Comparison of ENCODE assay signal across 8 mouse cellular contexts in the genomic region with DNA sequence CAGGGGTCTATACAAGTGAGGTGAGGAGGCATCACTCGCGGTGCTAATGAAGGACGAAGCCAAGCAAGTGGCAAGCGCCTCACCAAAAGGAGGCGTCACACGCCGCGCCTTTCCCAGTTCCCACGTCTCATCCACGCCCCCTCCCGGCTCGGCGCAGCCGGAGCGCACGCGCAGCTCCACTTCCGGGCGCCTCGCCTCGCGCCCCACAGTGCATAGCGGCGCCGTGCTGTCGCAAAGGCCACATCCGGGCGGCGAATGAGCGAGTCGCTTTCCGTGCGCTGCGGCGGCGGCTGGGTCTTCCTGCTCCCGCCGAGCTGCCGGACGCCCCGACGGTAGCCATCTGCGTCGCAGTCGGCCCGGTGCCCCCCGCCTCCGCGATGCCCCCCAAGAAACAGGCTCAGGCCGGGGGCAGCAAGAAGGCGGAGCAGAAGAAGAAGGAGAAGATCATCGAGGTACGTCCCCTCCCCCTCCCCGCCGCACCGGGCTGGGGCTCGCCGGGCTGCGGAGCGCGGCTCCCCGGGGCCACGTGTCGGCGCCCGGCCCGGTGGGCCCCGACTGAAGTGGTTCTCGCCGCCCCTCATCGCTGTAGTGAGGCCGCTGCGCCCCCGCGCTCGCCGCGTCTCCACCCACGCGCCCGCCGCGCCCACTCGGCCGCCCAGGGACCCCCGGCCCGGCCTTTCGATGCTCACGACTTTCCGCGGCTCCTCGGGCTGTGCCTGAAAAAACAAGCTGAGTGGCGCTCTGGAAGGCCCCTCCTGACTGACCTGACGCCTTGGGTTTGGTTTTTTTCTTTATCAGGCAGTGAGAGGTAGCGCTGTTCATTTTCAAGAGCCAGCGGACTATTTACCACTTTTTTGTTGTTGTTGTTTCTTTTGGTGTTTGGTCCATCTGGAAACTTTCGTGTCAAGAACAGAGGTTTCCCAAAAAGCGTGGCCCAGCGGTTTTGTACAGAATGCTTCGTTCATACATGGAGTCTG. TPM values are rescaled to one million over a fixed set of nuclear protein-coding genes. Genes with fewer than 3 reads are reported as not detected.
DNase-seq lines count a peak whose midpoint lies in the region; ATAC-seq and TF ChIP-seq lines count a peak whose summit lies in the region.

A gene (plus strand): TSS at position 160 of the 977 bp plus-strand sequence.

- H3K9ac ChIP-seq in kidney, embryonic 14.5 days (ENCODE audit: low read depth, low read length), result peak within 1 kb of the TSS; percentile 95
- H3K9ac ChIP-seq in limb, embryonic 15.5 days, result peak within 1 kb of the TSS; percentile 95

- H3K4me3 ChIP-seq in bone marrow macrophage, adult 2 months (ENCODE audit: insufficient read depth, low read length), result peak within 1 kb of the TSS; percentile 83
- H3K4me3 ChIP-seq in embryonic fibroblast, embryonic 13.5 days (ENCODE audit: insufficient read depth, low read length), result peak within 1 kb of the TSS; percentile 100
- peak within 1 kb of the TSS; percentile 98 for H3K4me3 ChIP-seq in kidney, embryonic 14.5 days (ENCODE audit: low read length)
- peak within 1 kb of the TSS; percentile 98 for H3K4me3 ChIP-seq in limb, embryonic 15.5 days

- H3K27me3 ChIP-seq in kidney, embryonic 14.5 days (ENCODE audit: control insufficient read depth, insufficient read depth, low read length), result no peaks in the 10 kb centered on the region
- H3K27me3 ChIP-seq in limb, embryonic 15.5 days, result no peaks in the 10 kb centered on the region

- no peaks in the 10 kb centered on the region for H3K36me3 ChIP-seq in kidney, embryonic 14.5 days (ENCODE audit: control insufficient read depth, insufficient read depth, low read length)
- no peaks in the 10 kb centered on the region for H3K36me3 ChIP-seq in limb, embryonic 15.5 days

- peak within 1 kb of the TSS; percentile 49 for H3K4me2 ChIP-seq in kidney, embryonic 14.5 days (replicated peaks; ENCODE audit: low read depth, low read length)
- peak within 1 kb of the TSS; percentile 65 for H3K4me2 ChIP-seq in limb, embryonic 15.5 days

- ATAC-seq in kidney, embryonic 14.5 days (ENCODE audit: low FRiP score, low TSS enrichment), result peak; percentile 100
- peak; percentile 98 for ATAC-seq in limb, embryonic 15.5 days (ENCODE audit: insufficient number of reproducible peaks, low FRiP score, low TSS enrichment, low read depth)

- peak within 1 kb of the TSS; percentile 58 for H3K27ac ChIP-seq in bone marrow macrophage, adult 2 months (ENCODE audit: insufficient read depth, low read depth, low read length)
- peak within 1 kb of the TSS; percentile 43; the same call in 1 of the 2 replicates for H3K27ac ChIP-seq in embryonic fibroblast, embryonic 13.5 days (ENCODE audit: insufficient read depth, low read length)
- H3K27ac ChIP-seq in kidney, embryonic 14.5 days (ENCODE audit: low read depth, low read length), result peak within 1 kb of the TSS; percentile 79
- H3K27ac ChIP-seq in limb, embryonic 15.5 days, result peak within 1 kb of the TSS; percentile 88

- under 1% methylated on average over 91 of the region's 100 CpGs for WGBS in kidney, embryonic 14.5 days
- WGBS in limb, embryonic 15.5 days, result under 1% methylated on average over 99 of the region's 100 CpGs

- TF ChIP-seq CTCF in bone marrow macrophage, adult 2 months (IDR thresholded peaks at IDR 0.05; ENCODE audit: low read depth, low read length), result 0 out of 2 replicates have a peak, but pooled peaks have one; percentile 22
- peak; percentile 63; the same call in 1 of the 2 replicates for TF ChIP-seq CTCF in embryonic fibroblast, embryonic 13.5 days (IDR thresholded peaks at IDR 0.05; ENCODE audit: borderline replicate concordance, insufficient read depth, low read length)

- H3K9me3 ChIP-seq in kidney, embryonic 14.5 days (ENCODE audit: control insufficient read depth, low read length), result no peaks in the 10 kb centered on the region
- H3K9me3 ChIP-seq in limb, embryonic 15.5 days, result no peaks in the 10 kb centered on the region

- no peak for TF ChIP-seq POLR2A in bone marrow macrophage, adult 2 months (IDR thresholded peaks at IDR 0.05; ENCODE audit: borderline replicate concordance, low read depth, low read length)
- peak; percentile 84 for TF ChIP-seq POLR2A in embryonic fibroblast, embryonic 13.5 days (IDR thresholded peaks at IDR 0.05; ENCODE audit: low read depth, low read length)

- peak; percentile 96 for DNase-seq in A20 (ENCODE audit: low read depth, low spot score)
- peak; percentile 90 to 93 for DNase-seq in heart, adult 9 months (ENCODE audit: low spot score in 2 of 2)
- DNase-seq in monocyte, adult 2 months (ENCODE audit: low read depth in 1 of 2, low spot score in 2 of 2), result peak; percentile 68 to 86
- peak; percentile 93 to 94 for DNase-seq in spleen, postnatal 36 days (ENCODE audit: low spot score in 2 of 2)

- H3K4me1 ChIP-seq in bone marrow macrophage, adult 2 months (ENCODE audit: control insufficient read depth, insufficient read depth, low read length), result peaks cover 6% of the 10 kb centered on the region; the same call in 1 of the 2 replicates
- H3K4me1 ChIP-seq in embryonic fibroblast, embryonic 13.5 days (ENCODE audit: control insufficient read depth, insufficient read depth, low read length), result no peaks in the 10 kb centered on the region; the same call in 1 of the 2 replicates
- H3K4me1 ChIP-seq in kidney, embryonic 14.5 days (ENCODE audit: control insufficient read depth, insufficient read depth, low read length), result peaks cover 35% of the 10 kb centered on the region
- H3K4me1 ChIP-seq in limb, embryonic 15.5 days, result peaks cover 8% of the 10 kb centered on the region

RNA-seq across cellular contexts. Expression of the gene that starts here (rescaled TPM):
- 79.0 and 82.7 TPM in 2 replicates for polyA plus RNA-seq in bone marrow macrophage, adult 2 months (2012; ENCODE audit: insufficient read depth, insufficient read length, missing spikeins)
- polyA plus RNA-seq in embryonic fibroblast, embryonic 13.5 days (2011; ENCODE audit: insufficient read length, low read depth, missing spikeins), result 138 and 150 TPM in 2 replicates
- polyA plus RNA-seq in kidney, embryonic 14.5 days (2014; fragmentation: Nextera tagmentation; extraction: Ambion mirVana), result 145 and 169 TPM in 2 replicates
- 118 and 120 TPM in 2 replicates for polyA plus RNA-seq in limb, embryonic 15.5 days (2015; fragmentation: Nextera tagmentation; extraction: Ambion mirVana)

Comparison
In these comparisons a context has a peak if more than half of its experiments do, and no peak if none do; other contexts are left out.
1. Peak in every context shown above with its lines: DNase-seq, ATAC-seq, H3K4me3 ChIP-seq and H3K27ac ChIP-seq.